Mouse (Mus musculus) cerebellum, postnatal 14 days (tissue): ENCODE measurements around the gene Gm2564.
"Not testable (repeated sequence)": the region's sequence is repeated elsewhere in the genome, so short reads cannot be mapped to it uniquely, and the experiment has no call there.

ENCODE experiments used
- DNase-seq, 2 experiments: peaks; one replicate each; pipeline ENCODE4 v3.0.0; 2021; ENCODE audit warnings: mixed read lengths in 2 of 2

Gm2564 gene

DNA sequence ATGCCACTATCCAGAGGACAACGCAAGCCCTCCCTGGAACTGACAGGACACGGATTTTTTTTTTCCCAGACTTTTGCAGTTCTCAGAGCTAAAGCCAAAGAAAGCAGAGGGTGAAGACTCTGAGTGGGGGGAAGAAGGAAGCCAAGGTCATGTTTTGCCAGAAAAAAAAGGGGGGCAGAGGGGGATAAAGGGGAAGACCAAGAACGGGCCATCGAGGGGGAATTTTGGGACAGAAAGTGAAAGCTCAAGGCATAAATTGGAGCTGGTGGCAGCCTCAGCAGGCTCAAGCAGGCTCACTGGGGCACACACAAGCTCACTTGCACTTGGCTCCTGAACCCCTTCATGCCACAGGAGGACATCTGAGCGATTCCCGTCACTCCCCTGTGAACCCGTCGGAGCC lies at the start of gene Gm2564:
Gene Gm2564, plus strand, starts transcription at position 301 of the 400 bp plus-strand sequence.
- DNase-seq: not testable (repeated sequence)

DNA sequence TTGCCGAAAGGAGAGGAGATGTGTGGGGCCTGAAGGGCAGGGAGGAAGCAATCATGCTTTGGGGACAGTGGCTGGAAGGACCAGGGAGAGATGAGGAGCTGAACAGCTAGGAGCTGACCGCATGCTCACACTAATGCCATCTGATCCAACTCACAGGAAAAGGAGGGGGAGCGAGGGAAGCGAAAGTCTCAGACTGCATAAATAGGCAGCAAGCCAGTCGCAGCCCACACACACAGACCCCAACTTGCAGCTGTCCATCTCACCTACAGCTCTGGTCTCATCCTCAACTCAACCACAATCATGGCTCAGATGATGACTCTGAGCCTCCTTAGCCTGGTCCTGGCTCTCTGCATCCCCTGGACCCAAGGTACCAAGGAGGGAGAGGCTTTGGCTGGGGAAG lies 17.6 kb upstream of the Gm2564 start, which contains the start of gene Gm10591:
Gene Gm10591, plus strand, starts transcription at position 301 of the 400 bp plus-strand sequence.
- not testable (repeated sequence) for DNase-seq

DNA sequence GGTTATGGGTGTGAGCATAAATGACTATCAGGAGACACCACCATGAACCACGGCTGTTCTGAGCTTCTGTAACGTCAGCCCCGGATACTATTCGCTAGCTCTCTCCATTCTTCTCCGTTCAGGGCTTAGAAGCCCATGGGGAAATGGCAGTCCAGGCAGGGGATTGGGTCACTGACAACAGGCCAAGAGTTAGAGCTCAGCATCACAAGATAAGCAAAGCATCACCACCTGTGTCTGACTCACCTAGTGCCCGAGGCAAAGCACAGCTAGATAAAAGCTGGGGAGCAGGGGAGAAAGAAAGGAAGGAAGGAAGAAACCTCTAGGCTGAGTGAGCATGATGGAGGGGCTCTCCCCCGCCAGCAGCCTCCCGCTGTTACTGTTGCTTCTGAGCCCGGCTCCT lies 25.4 kb downstream of the Gm2564 start, which contains the start of gene Ccl27b:
Gene Ccl27b, plus strand, starts transcription at position 301 of the 400 bp plus-strand sequence.
- DNase-seq: not testable (repeated sequence)

GRCm38 (mm10) chr4:42661793-42662192 lies 32.3 kb downstream of the Gm2564 start, which contains the start of gene Il11ra2:
TSS of gene Il11ra2 (minus strand) at chr4:42661893.
- not testable (repeated sequence) for DNase-seq

GRCm38 (mm10) chr4:42675415-42675814 lies 45.9 kb downstream of the Gm2564 start:
- DNase-seq: not testable (repeated sequence)

GRCm38 (mm10) chr4:42679365-42679764 lies 49.8 kb downstream of the Gm2564 start:
- DNase-seq: not testable (repeated sequence)

DNA sequence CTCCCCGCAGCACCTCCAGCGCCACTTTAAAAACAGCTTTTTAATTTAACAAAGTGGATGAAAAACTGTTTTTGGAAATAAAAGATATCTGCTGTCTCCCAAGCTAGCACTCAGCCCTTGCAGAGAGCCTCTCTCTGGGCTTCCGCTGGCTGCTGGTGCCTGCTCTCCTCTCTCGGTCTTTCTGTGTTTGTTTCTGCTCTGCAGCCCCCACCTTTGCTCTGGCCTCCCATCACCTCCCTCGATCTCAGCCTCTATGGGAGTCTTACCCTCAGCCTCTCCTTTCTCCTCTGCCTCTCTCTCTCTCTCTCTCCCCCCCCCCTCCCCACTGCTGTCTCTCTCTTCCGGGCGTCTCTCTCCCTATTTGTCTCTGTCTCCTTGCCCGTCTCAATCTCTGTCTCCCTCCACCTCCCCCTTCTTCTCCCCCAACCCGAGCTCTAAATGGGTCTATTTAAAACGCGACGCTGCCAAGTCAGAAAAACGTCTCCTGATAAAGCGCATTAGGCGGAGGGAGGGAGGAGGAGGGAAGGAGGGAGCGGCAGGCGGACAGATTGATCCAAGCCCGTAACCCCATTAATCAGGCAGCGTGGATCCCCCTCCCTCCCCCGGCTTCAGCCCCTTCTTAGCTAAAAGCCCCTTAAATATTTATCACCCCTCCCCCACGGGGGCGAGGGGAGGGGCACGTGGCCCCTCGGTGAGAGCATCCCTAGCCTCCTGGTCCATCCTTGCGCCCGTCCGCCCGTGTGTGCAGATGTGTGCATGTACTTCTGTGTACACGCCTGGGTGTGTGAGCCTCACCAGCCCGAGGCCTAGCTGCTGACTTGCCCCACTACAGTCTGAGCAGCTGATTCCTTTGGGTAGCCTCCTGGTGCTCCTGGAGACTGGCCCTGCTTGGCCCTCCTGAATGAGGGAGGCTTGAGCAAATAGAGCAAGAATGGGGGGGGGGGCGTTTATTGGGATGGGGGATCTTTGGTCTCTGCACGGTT lies 51.1 kb downstream of the Gm2564 start:
- not testable (repeated sequence) for DNase-seq
